Mouse (Mus musculus) liver, postnatal 0 days (tissue): ENCODE results near the gene Fam118b. TPM values are rescaled to one million over a fixed set of nuclear protein-coding genes. Genes with fewer than 3 reads are reported as not detected.
A peak's percentile ranks its signal among the peaks of the same experiment; 100 is the strongest.

ENCODE experiments used
- ATAC-seq: fragments of 200-750 bp; cut with Nextera tagmentation; 2 replicates; pipeline ENCODE4 v1.8.0; 2017; ENCODE audit warnings: mild to moderate bottlenecking, moderate library complexity
- DNase-seq: peaks from one replicate; pipeline ENCODE4 v3.0.0-alpha.2; 2016
- H3K27ac ChIP-seq: fragments of 300-500 bp; sonication (generic); 2 replicates; pipeline ENCODE4 v1.5.1; 2014; ENCODE audit warnings: antibody characterized with exemption, moderate library complexity, mild to moderate bottlenecking, low read depth
- H3K27me3 ChIP-seq: fragments of 300-500 bp; sonication (generic); 2 replicates; pipeline ENCODE4 v1.6.1; 2014; ENCODE audit warnings: low read length, control low read depth, mixed read lengths; ENCODE audit not compliant: insufficient read depth
- H3K36me3 ChIP-seq: fragments of 300-500 bp; sonication (generic); replicated peaks from 2 replicates; pipeline ENCODE4 v1.6.1; 2014; ENCODE audit warnings: mild to moderate bottlenecking, control low read depth, low read length, moderate library complexity, mixed read lengths; ENCODE audit not compliant: insufficient read depth
- H3K4me1 ChIP-seq: fragments of 300-500 bp; sonication (generic); 2 replicates; pipeline ENCODE4 v1.6.1; 2014; ENCODE audit warnings: antibody characterized with exemption, mild to moderate bottlenecking, control low read depth; ENCODE audit not compliant: insufficient read depth
- H3K4me2 ChIP-seq: fragments of 300-500 bp; sonication (generic); 2 replicates; pipeline ENCODE4 v1.6.1; 2014; ENCODE audit warnings: low read depth, mild to moderate bottlenecking, low read length, moderate library complexity, mixed read lengths
- H3K4me3 ChIP-seq: fragments of 300-500 bp; sonication (generic); 2 replicates; pipeline ENCODE4 v1.5.1; 2014; ENCODE audit warnings: low read depth, low read length
- H3K9ac ChIP-seq: fragments of 300-500 bp; sonication (generic); replicated peaks from 2 replicates; pipeline ENCODE4 v1.6.1; 2014; ENCODE audit warnings: mild to moderate bottlenecking, moderate library complexity
- H3K9me3 ChIP-seq: fragments of 300-500 bp; sonication (generic); 2 replicates; pipeline ENCODE4 v1.6.1; 2016; ENCODE audit warnings: mild to moderate bottlenecking, control low read depth, low read length, mixed read lengths
- CTCF ChIP-seq: sonication (generic); IDR thresholded peaks from 2 replicates; pipeline ENCODE4 v1.5.1; 2016; ENCODE audit warnings: antibody characterized with exemption, low read depth
- EP300 ChIP-seq: IDR thresholded peaks from 2 replicates; pipeline ENCODE4 v1.6.1; 2016; ENCODE audit warnings: antibody characterized with exemption, low read depth, mild to moderate bottlenecking
- WGBS: fragments of 180-500 bp; shearing (Covaris S2); extraction: QIAGEN DNeasy Blood & Tissue Kit; methylation state at CpG from one replicate; pipeline ENCODE4 v1.1.7; 2014; ENCODE audit not compliant: insufficient replicate concordance; 5-methylcytosine and 5-hydroxymethylcytosine counted together
- polyA plus RNA-seq: library from polyadenylated mRNA; unstranded; fragments of >200 nt; fragmentation: Nextera tagmentation; extraction: Ambion mirVana; gene quantifications from 2 replicates; pipeline ENCODE4 v1.2.1, GENCODE M21; 2015

The Fam118b gene
- polyA plus RNA-seq = 8.8 and 9.4 TPM in 2 replicates

DNA sequence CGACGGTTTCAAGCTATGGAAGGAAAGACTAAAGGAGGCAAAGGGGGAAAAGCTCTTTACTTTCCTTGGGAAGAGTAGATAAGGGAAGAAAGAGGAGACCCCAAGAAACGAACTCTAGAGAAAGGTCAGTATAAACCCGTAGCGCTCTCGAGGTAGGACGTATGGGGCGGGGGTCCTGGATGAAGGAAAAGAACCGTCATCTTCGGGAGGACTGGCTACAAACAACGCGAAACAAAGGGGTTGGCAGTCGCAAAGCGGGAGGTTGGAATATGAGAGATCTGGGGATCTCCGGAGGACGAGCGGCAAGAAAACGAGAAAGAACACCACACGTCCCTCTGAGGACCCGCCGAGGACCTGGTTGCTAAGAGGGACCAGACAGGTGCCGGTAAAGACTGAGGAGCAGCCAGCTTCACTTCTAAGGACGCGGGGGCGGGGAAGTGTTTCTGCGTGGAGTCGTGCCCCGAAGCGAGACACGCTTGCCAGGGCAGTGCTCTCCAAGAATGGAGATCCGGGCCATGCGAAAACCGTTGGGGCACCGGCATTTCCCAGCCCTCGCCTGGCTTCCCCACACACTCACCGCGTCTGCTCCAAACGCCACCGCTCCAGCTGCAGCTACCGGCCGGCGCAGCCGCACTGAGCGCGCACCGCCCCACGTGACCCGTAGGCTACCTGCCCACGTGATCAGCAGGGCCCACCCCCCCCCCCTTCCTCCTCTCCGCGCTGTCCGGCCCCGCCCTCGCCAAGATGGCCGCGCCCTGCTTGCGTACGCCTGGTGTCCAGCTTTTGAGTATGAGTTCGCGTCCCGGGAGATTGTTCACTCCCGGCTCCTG, at the start of gene Fam118b, which contains the start of gene Rpusd4:
Gene Fam118b, minus strand, starts transcription at position 660 of the 830 bp plus-strand sequence.
Gene Rpusd4, plus strand, starts transcription at position 720 of the 830 bp plus-strand sequence.
- TF ChIP-seq EP300 = no peak
- no peak for TF ChIP-seq CTCF
- Histone ChIP-seq H3K9me3 (no peaks in the 10 kb centered on the region), H3K27ac (peak within 1 kb of the TSS; percentile 64; the same call in 1 of the 2 replicates), H3K9ac (peak within 1 kb of the TSS; percentile 80), H3K4me2 (peak within 1 kb of the TSS; percentile 97), H3K4me1 (peaks cover 21% of the 10 kb centered on the region), H3K4me3 (peak within 1 kb of the TSS; percentile 74), H3K36me3 (peaks cover 5% of the 10 kb centered on the region; the same call in 1 of the 2 replicates), H3K27me3 (no peaks in the 10 kb centered on the region)
- WGBS = 1% methylated on average over 61 of the region's 62 CpGs
- ATAC-seq = peak; percentile 95
- DNase-seq = peak; percentile 94

DNA sequence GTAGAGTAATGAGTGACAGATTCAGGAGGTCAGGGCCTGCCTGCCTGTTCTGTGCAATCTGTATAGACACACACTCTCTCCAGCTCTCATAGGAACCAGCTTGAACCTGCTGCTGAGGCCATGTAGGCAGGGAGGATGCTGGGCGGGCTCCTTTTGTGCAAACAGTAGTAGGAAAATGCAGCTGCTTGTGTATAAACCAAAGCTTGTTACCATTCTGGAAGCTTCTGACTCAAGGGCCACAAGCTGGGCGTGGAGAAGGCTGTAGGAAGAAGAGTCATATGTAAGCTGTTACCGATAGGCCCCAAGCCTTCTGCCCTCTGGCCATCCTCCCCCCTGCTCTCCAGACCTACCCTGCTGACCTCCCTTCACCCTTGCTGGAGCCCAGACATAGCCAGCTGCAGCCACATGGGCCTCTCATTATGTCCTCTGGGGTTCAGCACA, 49.2 kb upstream of the Fam118b start:
- 62% methylated on average over 3 of the region's 3 CpGs for WGBS
- no peaks in the 10 kb centered on the region for H3K36me3 ChIP-seq
- no peak overlapping the region for H3K9ac ChIP-seq
- no peak overlapping the region for H3K27ac ChIP-seq
- H3K4me1 ChIP-seq = peaks cover 6% of the 10 kb centered on the region; the same call in 1 of the 2 replicates
- DNase-seq = no peak
- no peak overlapping the region for H3K4me3 ChIP-seq
- no peaks in the 10 kb centered on the region for H3K27me3 ChIP-seq
- no peak for ATAC-seq
- H3K4me2 ChIP-seq = no peak overlapping the region
- TF ChIP-seq EP300 = no peak
- no peak for TF ChIP-seq CTCF
- H3K9me3 ChIP-seq = no peaks in the 10 kb centered on the region

DNA sequence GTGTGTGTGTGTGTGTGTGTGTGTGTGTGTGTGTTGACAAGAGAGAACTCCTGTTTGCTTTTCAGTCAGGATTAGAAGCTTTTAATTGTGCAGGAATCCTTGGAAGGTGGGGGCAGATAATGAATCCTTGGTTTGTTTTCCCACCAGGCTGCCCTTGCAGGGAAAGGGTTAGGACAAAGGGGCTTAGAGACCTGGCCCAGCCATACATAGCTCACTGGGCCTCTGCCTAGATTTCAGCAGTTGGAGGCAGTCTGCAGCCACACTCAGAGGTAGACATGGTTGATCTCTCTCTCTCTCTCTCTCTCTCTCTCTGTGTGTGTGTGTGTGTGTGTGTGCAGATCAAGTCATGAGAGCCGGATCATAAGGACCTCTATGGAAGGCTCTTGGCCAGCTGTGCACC, 46.6 kb upstream of the Fam118b start:
- H3K4me3 ChIP-seq = no peak overlapping the region
- no peak overlapping the region for H3K9ac ChIP-seq
- DNase-seq (no peak), ATAC-seq (no peak)
- TF ChIP-seq CTCF (no peak), EP300 (no peak)
- no peaks in the 10 kb centered on the region for H3K27me3 ChIP-seq
- H3K27ac ChIP-seq = no peak overlapping the region
- H3K9me3 ChIP-seq = no peaks in the 10 kb centered on the region
- peaks cover 4% of the 10 kb centered on the region; the same call in 1 of the 2 replicates for H3K4me1 ChIP-seq
- 71% methylated on average over 1 of the region's 1 CpGs for WGBS
- H3K4me2 ChIP-seq = no peak overlapping the region
- no peaks in the 10 kb centered on the region for H3K36me3 ChIP-seq

DNA sequence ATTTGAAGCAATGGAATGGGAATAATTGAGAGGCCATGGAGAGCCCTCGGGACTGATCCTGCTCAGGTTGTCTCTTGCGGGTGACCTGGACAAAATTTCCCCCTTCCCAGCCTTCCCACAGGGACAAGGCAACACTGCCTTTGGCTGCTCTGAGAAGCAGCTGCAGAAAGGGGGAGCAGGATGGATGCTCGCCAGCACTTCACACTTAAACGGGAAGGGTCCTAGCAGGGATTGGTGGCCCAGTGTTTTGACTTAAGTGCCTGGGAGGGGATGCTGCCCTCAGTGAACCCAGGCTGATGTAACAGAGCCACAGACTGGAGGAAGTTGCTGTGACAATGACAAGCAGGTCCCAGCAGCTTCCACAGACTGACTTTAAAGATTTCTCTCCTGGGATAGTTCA, 46.0 kb upstream of the Fam118b start:
- H3K4me1 ChIP-seq = no peaks in the 10 kb centered on the region; the same call in 1 of the 2 replicates
- H3K4me3 ChIP-seq = no peak overlapping the region
- H3K36me3 ChIP-seq = no peaks in the 10 kb centered on the region
- 36% methylated on average over 4 of the region's 4 CpGs for WGBS
- TF ChIP-seq CTCF (no peak), EP300 (no peak)
- no peaks in the 10 kb centered on the region for H3K9me3 ChIP-seq
- H3K27ac ChIP-seq = no peak overlapping the region
- no peak overlapping the region for H3K9ac ChIP-seq
- no peaks in the 10 kb centered on the region for H3K27me3 ChIP-seq
- DNase-seq (no peak), ATAC-seq (no peak)
- H3K4me2 ChIP-seq = no peak overlapping the region

DNA sequence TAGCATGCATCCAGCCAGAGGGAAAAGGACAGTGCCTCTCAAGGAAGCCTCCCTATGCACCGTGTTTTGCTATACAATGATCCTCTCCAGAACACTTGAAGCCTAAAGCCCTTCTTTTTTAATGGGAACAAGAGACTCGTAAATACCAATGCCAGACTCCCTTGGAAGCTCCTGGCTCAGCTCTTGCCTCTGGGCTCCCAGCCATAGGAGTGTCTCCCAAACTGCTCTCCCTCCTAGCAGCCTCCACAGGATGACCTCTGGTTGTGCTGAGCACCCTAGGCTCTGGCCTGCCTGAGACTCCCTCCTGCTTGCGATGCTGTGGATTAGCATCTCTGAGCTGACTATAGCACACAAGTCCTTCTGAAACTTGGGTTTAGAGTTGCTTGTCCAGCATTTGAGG, 44.9 kb upstream of the Fam118b start:
- 66% methylated on average over 3 of the region's 3 CpGs for WGBS
- H3K27ac ChIP-seq = no peak overlapping the region
- no peaks in the 10 kb centered on the region for H3K36me3 ChIP-seq
- H3K4me1 ChIP-seq = no peaks in the 10 kb centered on the region
- TF ChIP-seq EP300 (no peak), CTCF (no peak)
- H3K9me3 ChIP-seq = no peaks in the 10 kb centered on the region
- H3K4me3 ChIP-seq = no peak overlapping the region
- no peak overlapping the region for H3K4me2 ChIP-seq
- ATAC-seq = no peak
- no peaks in the 10 kb centered on the region for H3K27me3 ChIP-seq
- no peak overlapping the region for H3K9ac ChIP-seq
- DNase-seq = no peak

DNA sequence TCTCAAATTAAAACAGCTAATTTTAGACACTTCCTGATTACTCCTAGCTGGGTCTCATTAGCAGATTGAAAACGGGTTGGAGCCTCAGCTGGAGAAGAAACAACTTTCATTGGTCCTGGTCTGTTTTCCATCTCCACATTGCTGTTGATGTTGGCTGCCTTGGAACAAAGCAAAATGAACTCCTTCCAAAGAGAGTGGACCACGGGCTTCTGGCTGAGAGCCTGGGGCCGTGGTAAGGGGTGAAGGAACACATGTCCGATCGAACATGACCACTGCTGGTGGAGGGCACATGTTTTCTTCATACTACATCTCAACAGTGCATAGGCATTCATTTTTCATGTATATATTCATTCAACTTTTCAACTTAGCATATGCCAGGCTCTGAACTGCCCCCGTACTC, 42.8 kb upstream of the Fam118b start:
- Histone ChIP-seq H3K4me3 (no peak overlapping the region), H3K27me3 (no peaks in the 10 kb centered on the region), H3K4me1 (no peaks in the 10 kb centered on the region), H3K36me3 (no peaks in the 10 kb centered on the region), H3K9ac (no peak overlapping the region), H3K9me3 (no peaks in the 10 kb centered on the region), H3K4me2 (no peak overlapping the region), H3K27ac (no peak overlapping the region)
- DNase-seq (no peak), ATAC-seq (no peak)
- 69% methylated on average over 6 of the region's 6 CpGs for WGBS
- TF ChIP-seq EP300 = no peak
- no peak for TF ChIP-seq CTCF
